Mouse (Mus musculus) liver, adult (tissue): ENCODE measurements at regions not wholly inside any gene's neighbourhood (a gene's known extent, or its start where the extent isn't known, plus 50 kb on each side); places are given as distances from the start of the nearest gene placed in this dataset.

ENCODE experiments used
- GATA4 ChIP-seq: IDR thresholded peaks from 2 replicates; pipeline ENCODE4 v1.6.1; 2014; ENCODE audit warnings: mild to moderate bottlenecking, low read length; ENCODE audit not compliant: insufficient replicate concordance

DNA sequence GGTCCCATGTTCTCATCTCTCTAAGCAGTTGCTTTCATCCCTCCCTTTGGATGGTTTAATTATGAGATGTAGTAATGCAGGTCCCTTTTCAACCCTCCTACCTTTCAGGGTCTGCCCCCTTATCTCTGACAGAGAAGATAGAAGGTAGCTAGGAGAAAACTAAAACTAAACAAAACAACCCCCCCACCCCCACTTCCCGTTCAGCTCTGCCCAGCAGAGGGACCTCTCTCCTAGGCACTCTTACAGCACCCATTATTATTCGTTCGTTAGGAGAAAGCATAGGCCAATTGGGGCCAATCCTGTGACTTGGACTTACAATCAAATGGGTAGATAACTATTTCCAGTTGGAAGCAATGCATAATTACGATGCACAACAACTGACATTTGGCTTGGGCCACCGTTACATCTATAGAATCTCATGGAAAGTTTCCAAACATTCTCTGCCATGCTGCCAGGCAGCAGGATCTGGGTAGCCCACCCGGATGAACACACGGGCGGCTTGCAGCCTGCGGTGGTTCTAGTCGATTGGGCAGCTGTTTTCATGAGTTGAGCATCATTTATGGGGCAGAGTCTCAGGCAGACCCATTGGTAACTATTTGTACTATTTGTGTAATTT is 322.6 kb downstream of the Tbc1d1 start:
- no peak for TF ChIP-seq GATA4

DNA sequence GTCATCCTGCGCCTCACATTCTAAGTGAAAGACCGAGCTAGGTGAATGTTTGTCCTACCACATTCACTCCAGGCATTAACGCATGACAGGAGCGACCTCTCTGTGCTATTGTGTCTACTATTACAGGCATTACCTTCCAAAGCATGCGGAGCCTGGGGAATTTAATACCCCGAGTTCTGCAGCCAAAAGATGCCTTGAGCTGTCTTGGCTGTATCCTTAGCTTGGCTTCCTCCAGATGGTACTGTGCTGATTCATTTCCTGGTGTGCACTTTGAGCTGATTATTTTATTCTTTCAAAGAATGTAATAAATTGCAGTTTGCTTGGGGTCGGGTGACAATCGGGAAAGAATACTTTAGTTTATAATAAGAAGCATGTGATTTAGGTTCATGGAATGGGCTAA is 323.2 kb downstream of the Tbc1d1 start:
- no peak for TF ChIP-seq GATA4

DNA sequence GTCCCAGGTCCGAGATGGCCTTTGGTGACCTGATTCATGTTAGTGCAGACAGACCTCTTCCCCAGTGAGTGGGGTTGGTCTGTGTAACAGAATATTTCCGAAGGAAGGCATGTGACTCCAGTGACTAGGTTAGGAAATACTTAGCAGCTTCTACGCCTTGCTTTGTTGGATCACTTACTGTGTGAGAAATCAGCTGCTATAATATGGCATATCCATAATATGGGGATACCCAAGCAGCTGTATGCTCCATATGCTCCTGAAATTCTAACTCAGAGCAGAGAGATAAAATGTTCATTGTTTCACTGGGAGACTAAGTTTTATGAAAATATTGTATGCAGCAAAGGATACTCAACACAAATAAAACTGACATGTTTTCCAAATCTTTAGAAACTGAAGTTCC is 318.1 kb upstream of the Klf3 start:
- no peak for TF ChIP-seq GATA4

DNA sequence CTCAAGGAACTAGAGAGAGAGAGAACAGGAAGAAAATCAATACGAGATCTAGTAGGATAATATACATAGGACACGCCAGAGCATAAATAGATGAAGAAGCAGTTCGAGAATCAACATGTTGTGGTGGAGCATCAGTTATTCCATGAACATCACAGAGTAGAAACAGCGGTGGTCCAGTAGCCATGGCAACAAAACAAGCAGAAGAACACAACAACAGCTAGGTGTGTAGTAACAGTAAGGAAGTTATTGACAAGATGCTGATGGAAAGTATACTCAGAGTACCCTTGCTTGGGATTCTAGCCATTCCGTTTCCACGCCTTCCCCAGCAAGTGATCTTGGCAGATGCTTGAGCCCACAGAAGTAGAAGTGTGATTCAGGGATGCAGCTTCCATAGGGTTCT is 317.3 kb upstream of the Klf3 start:
- no peak for TF ChIP-seq GATA4

DNA sequence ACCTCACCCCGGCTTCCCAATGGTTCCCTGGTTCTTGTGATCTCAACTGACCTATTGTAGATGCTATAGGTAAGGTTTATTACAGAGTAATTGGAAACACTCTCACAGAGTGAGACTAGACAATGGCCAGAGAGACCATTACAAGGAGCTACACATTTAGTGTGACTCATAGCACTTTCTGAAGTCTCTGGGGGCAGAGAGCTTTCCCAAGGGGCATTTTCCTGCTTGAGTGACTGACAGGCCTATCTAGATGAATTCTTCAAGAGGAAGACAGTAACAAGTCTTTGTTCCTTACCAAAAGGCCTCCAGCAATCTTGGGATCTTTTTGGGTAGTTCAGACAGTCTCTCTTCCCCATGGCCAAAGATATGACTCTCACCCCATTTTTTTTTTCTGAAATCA is 316.4 kb upstream of the Klf3 start:
- no peak for TF ChIP-seq GATA4

DNA sequence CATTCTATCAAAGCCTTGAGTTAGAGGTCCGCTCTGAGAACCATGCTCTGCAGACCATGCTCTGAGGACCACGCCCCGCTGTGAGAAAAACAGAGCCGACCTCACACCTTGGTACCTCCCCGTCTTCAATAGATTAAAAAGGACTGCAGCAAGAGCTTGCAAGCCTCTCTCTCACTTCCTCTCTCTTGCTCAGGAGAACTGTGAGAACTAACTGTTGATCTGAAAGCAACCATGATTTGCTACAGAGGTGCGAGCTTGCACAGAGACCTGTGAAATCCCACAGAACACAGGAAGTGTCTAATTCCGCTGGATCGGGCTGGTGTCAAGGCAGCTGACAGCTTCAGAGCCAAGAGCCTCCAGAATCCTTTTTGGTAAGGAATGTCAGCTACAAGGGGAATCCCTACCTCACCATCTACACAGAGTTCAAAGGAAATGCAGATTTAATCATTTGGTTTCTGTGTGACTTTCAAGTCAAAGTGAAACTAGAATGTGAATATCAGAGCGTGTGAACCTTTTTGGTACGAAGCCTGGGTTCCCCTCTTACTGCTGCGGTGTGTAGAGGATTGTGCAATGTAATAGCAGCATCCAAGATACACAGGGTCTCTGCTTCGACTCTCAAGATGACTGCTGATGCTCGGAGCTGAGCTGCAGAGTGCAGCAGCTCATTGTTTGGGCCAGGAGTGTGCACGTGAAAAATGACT is 315.3 kb upstream of the Klf3 start:
- TF ChIP-seq GATA4, result no peak

DNA sequence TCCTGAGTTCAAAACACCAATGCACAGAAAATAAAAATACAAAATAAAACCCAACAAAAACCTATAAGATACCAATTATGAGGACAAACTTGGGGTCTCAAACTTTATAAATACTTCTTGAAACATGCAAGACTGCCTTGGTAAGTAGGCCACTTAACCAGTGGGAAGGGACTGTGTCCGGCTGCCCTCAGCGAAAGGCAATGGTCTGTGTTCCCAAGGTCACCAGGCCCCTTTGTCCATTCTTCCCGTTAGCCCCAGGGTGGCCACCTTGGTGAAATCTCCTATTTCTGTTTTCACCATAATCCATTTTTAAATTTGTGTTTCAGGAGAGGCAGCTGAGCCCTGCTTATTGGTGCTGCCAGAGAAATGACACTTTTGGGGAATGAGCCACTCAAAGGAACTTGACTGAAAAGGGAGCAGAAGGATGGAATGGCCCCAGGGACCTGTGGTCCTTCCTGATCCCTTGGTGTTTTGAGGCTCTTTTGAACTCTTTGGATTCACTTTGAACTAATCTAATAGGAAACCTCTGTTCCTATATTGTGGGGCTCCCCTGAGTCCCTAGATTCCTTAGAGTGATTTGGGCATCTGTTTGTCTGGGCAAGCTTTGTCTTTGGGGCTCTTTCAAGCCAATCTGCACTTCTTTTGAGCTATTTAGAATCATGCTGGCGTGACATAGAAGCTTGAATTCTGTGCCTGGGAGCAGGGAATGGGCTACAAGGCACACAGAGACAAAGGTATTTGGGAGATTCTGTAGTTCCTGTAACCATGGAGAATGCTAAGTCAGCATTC is 313.3 kb upstream of the Klf3 start:
- TF ChIP-seq GATA4, result no peak

DNA sequence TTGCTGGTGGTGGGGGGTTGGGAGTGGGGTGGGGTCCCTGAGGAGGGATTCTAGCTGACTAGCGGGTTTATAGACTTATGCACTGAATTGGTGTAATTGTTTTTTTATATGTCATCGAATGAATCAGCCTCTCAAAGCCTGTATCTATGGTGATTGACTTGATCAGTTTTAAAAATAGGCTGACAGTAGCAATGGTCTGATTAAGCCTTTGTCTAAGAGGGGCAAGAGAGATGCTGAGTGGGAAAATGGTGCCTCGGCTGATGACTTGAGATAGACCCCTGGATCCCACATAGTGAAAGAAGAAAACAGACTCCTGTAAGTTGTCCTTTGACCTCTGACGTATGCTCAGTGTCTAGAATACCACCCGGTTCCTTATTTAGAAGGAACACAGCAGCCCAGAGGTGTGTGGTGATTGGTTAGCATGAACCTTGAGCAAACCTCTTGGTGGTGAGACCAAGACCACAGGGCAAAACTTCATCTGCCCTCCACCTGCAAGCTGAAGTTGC is 312.7 kb upstream of the Klf3 start:
- no peak for TF ChIP-seq GATA4

DNA sequence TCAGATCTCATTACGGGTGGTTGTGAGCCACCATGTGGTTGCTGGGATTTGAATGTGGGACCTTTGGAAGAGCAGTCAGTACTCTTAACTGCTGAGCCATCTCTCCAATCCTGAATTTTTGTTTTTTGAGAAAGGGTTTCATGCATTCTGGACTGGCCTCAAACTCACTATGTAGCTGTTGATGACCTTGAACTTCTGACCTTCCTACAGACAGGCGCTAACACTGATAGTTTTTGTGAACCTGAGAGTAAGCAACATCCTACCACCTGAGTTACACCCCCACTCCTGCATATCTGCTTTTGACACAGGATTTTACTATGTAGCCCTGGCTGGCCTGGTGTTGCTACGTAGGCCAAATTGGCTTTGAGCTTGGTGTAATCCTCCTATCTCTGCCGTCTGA is 308.8 kb upstream of the Klf3 start:
- no peak for TF ChIP-seq GATA4

DNA sequence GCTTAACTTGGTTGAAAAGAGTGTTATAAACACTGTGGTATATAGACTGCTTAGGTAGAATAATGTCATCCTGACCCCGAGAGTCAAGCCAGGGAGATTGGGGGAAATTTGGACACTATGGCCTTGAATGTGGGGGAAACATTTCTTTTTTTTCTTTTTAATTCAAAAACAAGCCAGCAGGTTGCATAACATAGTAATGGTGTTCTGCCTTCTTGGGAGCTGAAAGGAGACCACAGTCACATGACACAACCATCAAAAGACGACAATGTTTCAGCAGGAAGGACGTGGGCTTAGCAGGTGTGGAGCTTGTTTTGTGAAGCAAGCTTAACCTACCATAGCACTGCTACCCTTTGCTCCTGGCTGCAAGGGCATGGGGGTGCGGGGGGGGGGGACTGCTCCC is 306.3 kb upstream of the Klf3 start:
- no peak for TF ChIP-seq GATA4

DNA sequence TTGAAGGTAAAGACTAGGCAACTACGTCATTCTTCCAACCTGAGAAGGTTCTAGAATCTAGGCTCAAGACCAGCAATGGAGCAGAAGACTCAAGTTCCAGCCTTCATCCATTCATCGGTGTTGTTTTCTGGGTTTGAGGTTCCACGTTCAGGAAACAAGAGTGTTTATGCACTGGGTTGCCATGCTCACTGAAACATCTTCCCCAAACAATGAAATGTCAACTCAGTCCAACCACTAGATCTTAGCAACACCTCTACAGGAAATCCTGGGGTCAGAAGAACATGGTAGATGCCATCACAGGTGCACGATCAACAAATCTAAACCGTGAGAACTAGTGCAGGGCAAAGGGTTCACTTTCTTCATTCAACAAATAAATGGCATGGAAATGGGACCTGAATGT is 304.8 kb upstream of the Klf3 start:
- no peak for TF ChIP-seq GATA4

DNA sequence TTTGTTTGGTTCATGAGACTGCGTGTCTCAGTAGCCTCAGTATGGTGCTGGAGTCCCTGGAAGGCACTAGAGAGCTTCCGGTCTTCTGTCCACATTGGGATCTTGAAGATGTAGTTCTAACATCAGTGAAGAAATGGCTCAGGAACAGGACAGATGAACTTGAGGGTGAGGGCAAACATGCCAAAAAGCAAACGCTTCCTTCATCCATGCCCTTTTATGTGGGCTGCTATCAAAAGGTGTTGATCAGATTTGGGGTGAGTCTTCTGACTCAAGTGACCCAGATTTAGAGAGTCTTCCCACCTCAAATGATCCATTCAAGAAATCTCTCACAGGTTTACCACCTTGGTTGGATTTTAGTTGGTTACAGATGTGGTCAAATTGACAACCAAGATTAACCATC is 304.1 kb upstream of the Klf3 start:
- TF ChIP-seq GATA4, result no peak

DNA sequence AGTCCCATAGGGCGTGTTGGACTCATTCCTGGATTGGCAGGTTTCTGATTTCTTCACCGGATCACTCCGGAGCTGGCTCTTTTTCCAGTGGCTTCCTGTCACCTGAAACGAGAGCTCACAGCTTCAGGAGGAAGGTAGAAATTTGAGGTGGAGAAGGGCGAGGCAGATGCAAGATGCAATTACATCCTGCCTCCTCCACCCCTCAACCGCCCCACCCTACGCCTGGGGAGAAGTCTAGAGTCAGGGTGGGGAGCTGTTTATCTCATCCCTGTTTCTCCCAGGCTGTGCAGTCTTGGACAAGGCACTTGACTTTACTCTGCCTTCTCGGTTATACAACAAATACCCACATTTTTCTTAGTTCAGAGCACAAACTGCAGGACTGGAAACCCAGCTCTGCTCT is 302.8 kb upstream of the Klf3 start:
- no peak for TF ChIP-seq GATA4

DNA sequence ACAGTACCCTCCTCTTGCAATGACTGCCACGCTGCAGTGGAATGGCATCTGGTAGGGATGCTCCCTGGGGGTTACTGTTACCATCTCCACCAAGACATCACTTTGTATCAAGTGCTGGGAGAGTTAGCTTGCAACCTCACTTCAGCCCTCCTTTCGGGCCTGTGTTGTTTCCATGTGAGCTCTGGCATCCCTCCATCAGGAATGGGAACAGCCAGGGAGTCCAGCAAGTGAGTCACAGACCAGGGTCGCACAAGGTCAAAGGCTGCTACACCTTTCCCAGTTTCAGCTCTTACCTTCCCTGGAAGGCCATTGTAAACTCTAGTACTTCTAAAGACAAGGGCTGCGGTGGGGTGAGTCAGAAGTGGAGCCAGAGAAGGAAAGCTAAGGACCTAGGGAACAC is 302.3 kb upstream of the Klf3 start:
- no peak for TF ChIP-seq GATA4

DNA sequence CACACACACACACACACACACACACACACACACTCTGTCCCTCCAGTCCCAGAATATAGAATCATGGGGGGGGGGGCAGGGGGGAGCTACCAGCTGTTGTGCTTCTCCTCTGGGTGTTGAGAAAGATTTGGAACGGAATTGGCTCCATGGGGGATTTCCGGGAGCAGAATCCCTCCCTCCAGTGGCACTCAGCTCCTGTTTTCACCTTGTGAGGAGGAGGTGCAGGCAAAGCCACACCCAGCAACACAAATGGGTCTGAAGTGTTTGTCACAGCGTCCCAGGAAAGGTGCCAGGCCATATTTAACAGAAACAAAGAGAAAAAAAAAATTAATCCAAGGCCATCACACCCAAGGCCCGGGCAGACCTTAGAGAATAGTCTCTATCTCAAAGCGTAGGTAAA is 301.4 kb upstream of the Klf3 start:
- no peak for TF ChIP-seq GATA4

DNA sequence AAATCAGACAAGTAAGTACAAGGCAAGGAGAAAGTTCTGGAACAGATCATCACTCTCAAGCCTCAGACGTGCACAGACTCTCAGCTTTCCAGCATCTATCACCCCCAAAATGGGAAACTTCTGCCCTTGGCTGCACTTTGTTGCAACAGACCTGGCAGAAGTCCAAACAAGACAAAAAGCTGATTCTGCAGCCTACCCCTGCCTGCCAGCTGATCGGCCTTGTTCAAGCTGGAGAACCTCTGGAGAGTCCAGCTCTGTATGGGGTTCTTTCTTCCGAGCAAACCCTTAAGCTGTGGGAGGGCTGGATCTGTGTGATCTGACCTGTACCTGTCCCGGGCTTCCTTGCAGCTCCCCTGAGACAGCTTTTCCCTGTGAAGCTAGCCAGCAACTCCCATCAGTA is 299.7 kb upstream of the Klf3 start:
- no peak for TF ChIP-seq GATA4
